Mouse (Mus musculus): ENCODE results near the gene Chst14.

- no peak for TF ChIP-seq CTCF (IDR thresholded peaks at IDR 0.05)
- no peak for TF ChIP-seq POLR2A (IDR thresholded peaks at IDR 0.05; ENCODE audit: insufficient read depth, low read depth, low read length)
- no peak for TF ChIP-seq EP300 (IDR thresholded peaks at IDR 0.05; ENCODE audit: insufficient read depth, low read depth, low read length)
These were observed 15.6 kb upstream of the Chst14 start for GRCm38 (mm10) chr2:118910605-118911278.

All from heart, adult 2 months (tissue).